Mouse (Mus musculus): ENCODE results near the gene Prpf40a. TPM values are rescaled to one million over a fixed set of nuclear protein-coding genes. Genes with fewer than 3 reads are reported as not detected.

Gene Prpf40a
- polyA plus RNA-seq (2012; rRNA removed) = 36.8 and 42.2 TPM in 2 replicates

GRCm38 (mm10) chr2:53190684-53191511 lies at the start of gene Prpf40a:
Prpf40a (minus strand) TSS chr2:53191284.

GRCm38 (mm10) chr2:53191523-53192220 lies 588 bp upstream of the Prpf40a start, which contains the start of gene Arl6ip6:
Arl6ip6 (plus strand) TSS chr2:53191726.

Other genes starting within 250 kb of the Prpf40a start
- gene Arl6ip6, start 442 bp upstream of the Prpf40a start, polyA plus RNA-seq (2012; rRNA removed) = 11.3 TPM in 2 replicates